Mouse (Mus musculus): Measurements from ENCODE around the gene Bhlhe41.

DNA sequence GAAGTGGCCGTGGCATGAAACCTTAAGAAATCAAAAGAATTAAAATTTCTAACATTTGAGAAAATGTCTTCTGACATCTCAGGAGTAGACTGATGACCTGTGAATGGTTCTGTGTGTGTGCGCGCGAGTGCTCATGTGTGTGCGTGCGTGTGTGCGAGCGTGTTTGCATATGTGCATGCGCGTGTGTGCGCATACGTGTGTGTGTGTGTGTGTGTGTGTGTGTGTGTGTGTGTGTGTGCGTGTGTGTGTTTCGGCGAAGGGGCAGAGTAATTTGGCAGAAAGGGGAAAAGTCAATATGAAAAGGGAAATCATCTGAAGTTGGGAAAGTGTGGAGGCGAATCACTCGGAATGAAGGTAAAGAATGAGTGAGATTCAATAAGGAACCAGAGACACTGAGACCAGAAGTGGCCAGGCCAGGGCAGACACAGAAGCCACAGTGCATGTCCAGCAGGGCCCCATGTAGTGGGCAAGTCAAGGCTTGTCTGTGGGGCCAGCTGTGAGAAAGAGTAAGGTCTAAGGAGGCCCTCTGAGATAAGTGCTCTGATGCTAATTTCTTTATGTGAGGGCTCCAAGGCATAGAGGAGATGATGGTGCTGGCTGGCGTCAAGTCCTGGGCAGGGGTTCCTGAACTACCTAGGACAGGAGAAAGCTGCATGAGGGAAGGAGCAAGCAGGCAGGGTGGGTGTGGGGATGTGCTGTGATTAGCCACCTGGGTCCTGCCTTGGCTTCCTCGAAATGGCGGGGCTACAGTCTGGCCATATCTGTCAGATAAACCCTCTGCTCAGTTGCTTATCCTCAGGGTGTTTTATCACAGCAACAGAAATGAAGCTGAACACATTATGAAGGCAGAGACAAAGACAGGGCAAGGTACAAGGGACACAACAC lies 27.3 kb upstream of the Bhlhe41 start:
- TF ChIP-seq CTCF (IDR thresholded peaks at IDR 0.05; ENCODE audit: low read depth), result no peak
- no peak for TF ChIP-seq EP300 (IDR thresholded peaks at IDR 0.05; ENCODE audit: low read depth)
